Mouse (Mus musculus) heart, adult 2 months (tissue): ENCODE measurements at regions not wholly inside any gene's neighbourhood (a gene's known extent, or its start where the extent isn't known, plus 50 kb on each side); places are given as distances from the start of the nearest gene placed in this dataset.
A peak's percentile ranks its signal among the peaks of the same experiment; 100 is the strongest.

Experiments used
- DNase-seq, 2 experiments: peaks; one replicate each; pipeline ENCODE4 v3.0.0; 2021
- H3K27ac ChIP-seq: fragments of 200-600 bp; 2 replicates; pipeline ENCODE4 v1.8.1; 2022
- H3K27me3 ChIP-seq: fragments of 200-500 bp; 2 replicates; pipeline ENCODE4 v1.6.1; 2012; ENCODE audit warnings: mild to moderate bottlenecking, low read length, inconsistent platforms, mixed read lengths; ENCODE audit not compliant: control insufficient read depth, insufficient read depth
- H3K36me3 ChIP-seq: fragments of 200-500 bp; 2 replicates; pipeline ENCODE4 v1.6.1; 2012; ENCODE audit warnings: low read length, inconsistent platforms; ENCODE audit not compliant: control insufficient read depth, insufficient read depth
- H3K4me1 ChIP-seq: fragments of 200-500 bp; 2 replicates; pipeline ENCODE4 v1.6.1; 2011; ENCODE audit warnings: low read length; ENCODE audit not compliant: control insufficient read depth, insufficient read depth
- H3K4me3 ChIP-seq: fragments of 200-600 bp; 2 replicates; pipeline ENCODE4 v1.8.1; 2022
- H3K79me2 ChIP-seq: fragments of 200-500 bp; replicated peaks from 2 replicates; pipeline ENCODE4 v1.6.1; 2012; ENCODE audit warnings: mild to moderate bottlenecking, inconsistent platforms, low read length, moderate library complexity, mixed read lengths; ENCODE audit not compliant: control insufficient read depth, insufficient read depth
- H3K9ac ChIP-seq: fragments of 200-500 bp; 2 replicates; pipeline ENCODE4 v1.6.1; 2012; ENCODE audit warnings: low read depth, mild to moderate bottlenecking, control low read depth, inconsistent platforms, low read length, mixed read lengths
- CTCF ChIP-seq: fragments of 200-600 bp; IDR thresholded peaks from 2 replicates; pipeline ENCODE4 v1.8.1; 2022; ENCODE audit warnings: antibody characterized with exemption, mild to moderate bottlenecking, moderate library complexity
- EP300 ChIP-seq: fragments of 200-500 bp; IDR thresholded peaks from 2 replicates; pipeline ENCODE4 v1.6.1; 2011; ENCODE audit warnings: low read depth, low read length, control low read depth; ENCODE audit not compliant: insufficient read depth
- POLR2A ChIP-seq: fragments of 200-500 bp; IDR thresholded peaks from 2 replicates; pipeline ENCODE4 v1.6.1; 2011; ENCODE audit warnings: mild to moderate bottlenecking, low read depth, low read length, control low read depth; ENCODE audit not compliant: insufficient read depth
- WGBS: fragments of 180-500 bp; shearing (Covaris S2); methylation state at CpG from one replicate; pipeline ENCODE4 v1.1.7; 2018; 5-methylcytosine and 5-hydroxymethylcytosine counted together
- intact Hi-C: fragments of 180-260 bp; cut with DNase I; formaldehyde crosslinking; loops from one replicate; pipeline ENCODE4 v1.15.1; 2025

DNA sequence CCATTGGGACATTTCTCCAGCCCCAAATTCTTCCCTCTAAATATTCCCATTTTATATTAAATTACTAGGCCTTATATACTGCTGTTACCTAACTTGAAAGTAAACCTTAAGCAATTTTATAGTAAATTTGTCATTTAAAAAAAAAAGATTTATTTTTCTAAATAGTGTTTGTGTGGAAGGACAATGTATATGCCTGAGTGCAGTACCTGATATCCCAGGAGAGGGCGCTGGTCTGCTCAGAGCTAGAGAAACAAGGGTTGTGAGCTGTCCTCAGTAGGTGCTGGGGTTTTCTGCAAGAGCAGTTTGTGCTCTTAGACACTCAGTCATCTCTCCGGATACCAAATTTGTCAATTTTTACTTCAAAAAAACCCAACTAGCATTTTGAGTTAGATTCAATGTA lies 224.4 kb upstream of the Tshz3 start:
- Histone ChIP-seq H3K4me1 (no peaks in the 10 kb centered on the region), H3K27ac (no peak overlapping the region), H3K9ac (no peak overlapping the region), H3K36me3 (no peaks in the 10 kb centered on the region), H3K4me3 (no peak overlapping the region), H3K27me3 (no peaks in the 10 kb centered on the region), H3K79me2 (no peaks in the 10 kb centered on the region)
- WGBS: 71% methylated on average over 2 of the region's 2 CpGs
- intact Hi-C loops: no loop called here
- TF ChIP-seq EP300 (no peak), CTCF (peak; percentile 23), POLR2A (no peak)
- no peak for DNase-seq

DNA sequence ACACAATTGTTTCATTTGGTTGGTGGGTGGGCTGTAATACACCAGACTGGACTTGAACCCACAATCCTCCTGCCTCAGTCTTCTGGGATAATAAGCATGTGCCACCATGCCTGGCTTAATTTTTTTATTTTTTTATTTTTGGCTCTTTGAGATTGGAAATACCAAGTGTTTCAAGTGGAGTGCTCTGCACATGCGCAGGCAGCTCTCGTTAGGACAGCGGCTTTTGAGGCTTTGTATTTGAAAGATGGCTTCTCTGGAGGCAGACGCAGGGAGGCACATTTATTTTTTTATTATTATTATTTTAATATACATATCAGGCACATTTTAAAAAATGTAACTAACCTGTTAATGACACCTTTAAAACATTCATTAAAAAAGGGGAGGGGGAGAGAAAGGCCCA lies 221.5 kb upstream of the Tshz3 start:
- no peak for TF ChIP-seq CTCF
- no peak for TF ChIP-seq POLR2A
- TF ChIP-seq EP300: no peak
- no peak for DNase-seq
- Histone ChIP-seq H3K36me3 (no peaks in the 10 kb centered on the region), H3K27me3 (no peaks in the 10 kb centered on the region), H3K27ac (no peak overlapping the region), H3K4me1 (no peaks in the 10 kb centered on the region), H3K4me3 (no peak overlapping the region), H3K79me2 (no peaks in the 10 kb centered on the region), H3K9ac (no peak overlapping the region)
- intact Hi-C loops: no loop called here
- WGBS: 90% methylated on average over 4 of the region's 4 CpGs

DNA sequence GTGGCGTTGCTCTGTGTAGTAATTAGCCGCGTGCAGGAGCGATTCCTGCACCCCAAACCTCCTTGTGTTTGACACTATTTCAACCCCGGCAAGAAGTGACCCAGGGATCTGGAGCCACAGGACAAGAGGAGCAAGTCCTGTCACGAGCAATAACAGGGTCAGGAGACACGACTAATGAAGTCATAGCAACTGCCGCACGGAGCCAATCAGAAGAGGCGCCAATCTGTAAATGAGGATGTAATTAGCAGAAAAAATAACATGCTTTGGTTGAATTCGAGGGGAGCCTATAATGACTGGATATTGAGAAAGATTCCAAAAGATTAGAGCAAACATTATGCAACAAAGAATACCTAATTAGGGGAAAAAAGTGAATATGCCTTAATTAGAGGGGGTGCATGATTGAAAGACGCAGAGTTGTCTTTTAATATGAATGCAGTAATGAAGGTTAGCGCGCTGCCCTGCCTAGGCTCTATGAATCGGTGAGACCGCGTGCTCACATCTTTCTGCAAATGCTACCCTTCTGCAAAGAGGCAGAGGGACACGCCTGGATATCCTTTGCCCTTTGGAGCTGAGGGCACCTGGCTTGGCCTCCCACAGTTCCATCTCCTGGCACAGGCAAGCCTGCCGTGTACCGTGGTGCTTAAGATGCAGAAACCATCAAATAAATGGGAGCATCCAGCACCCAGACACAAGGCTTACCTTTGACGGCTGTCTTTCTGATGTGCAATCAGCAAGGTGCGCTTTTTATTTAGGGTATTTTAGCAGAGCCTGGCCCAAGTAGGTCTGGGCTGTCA lies 220.9 kb upstream of the Tshz3 start:
- Histone ChIP-seq H3K4me3 (no peak overlapping the region), H3K9ac (no peak overlapping the region), H3K4me1 (no peaks in the 10 kb centered on the region), H3K36me3 (no peaks in the 10 kb centered on the region), H3K27me3 (no peaks in the 10 kb centered on the region), H3K27ac (no peak overlapping the region), H3K79me2 (no peaks in the 10 kb centered on the region)
- intact Hi-C loops: no loop called here
- TF ChIP-seq POLR2A (no peak), CTCF (no peak), EP300 (no peak)
- whole genome bisulfite sequencing: 82% methylated on average over 22 of the region's 22 CpGs
- no peak for DNase-seq

DNA sequence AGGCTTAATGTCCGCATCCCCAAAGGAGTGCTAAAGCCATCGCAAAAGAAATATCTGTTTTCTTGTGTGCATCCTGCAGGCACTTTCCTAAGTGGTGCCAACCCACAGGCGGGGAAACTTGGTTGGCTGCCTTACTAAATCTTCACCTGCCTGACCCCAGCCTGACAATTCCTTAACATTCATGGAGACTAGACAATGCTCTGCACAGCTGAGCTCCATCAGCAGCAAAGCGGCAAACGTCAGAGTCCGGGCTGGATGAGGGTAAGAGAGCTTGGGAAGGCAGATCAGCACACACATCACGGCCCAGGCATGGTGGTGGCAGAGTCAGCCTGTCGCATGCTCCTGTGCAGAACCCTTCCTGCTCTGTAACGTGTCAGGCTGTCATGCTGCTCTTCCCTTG lies 209.8 kb upstream of the Tshz3 start:
- Histone ChIP-seq H3K4me1 (no peaks in the 10 kb centered on the region), H3K9ac (no peak overlapping the region), H3K27me3 (no peaks in the 10 kb centered on the region), H3K4me3 (no peak overlapping the region), H3K79me2 (no peaks in the 10 kb centered on the region), H3K36me3 (no peaks in the 10 kb centered on the region), H3K27ac (no peak overlapping the region)
- 85% methylated on average over 9 of the region's 9 CpGs for WGBS
- DNase-seq: no peak
- TF ChIP-seq EP300 (no peak), POLR2A (no peak), CTCF (no peak)
- intact Hi-C loops: no loop called here

DNA sequence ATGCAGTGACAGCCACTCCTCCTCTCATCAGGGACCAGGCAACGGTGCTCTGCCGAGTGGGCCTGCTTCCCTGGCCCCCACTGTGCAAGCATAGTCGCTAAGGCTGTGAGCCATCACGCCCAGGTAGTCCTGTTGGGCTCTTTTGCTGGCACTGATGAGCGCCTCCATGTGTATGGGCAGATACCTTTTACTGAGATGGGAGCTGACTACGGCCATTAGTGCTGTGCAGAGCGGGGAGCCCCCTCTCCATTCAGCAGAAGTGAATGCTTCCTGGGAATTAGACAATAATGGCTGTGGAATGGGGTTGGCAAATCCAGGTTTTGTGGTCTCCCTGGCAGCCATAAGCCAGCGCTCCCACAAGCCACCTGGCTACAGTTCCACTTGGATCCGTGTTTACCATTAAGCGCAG lies 206.7 kb upstream of the Tshz3 start:
- TF ChIP-seq POLR2A: no peak
- TF ChIP-seq CTCF: no peak
- no peak for TF ChIP-seq EP300
- no peak for DNase-seq
- Histone ChIP-seq H3K27ac (no peak overlapping the region), H3K27me3 (no peaks in the 10 kb centered on the region), H3K4me3 (no peak overlapping the region), H3K4me1 (no peaks in the 10 kb centered on the region), H3K79me2 (no peaks in the 10 kb centered on the region), H3K36me3 (no peaks in the 10 kb centered on the region), H3K9ac (no peak overlapping the region)
- intact Hi-C loops: no loop called here
- WGBS: 76% methylated on average over 10 of the region's 10 CpGs

DNA sequence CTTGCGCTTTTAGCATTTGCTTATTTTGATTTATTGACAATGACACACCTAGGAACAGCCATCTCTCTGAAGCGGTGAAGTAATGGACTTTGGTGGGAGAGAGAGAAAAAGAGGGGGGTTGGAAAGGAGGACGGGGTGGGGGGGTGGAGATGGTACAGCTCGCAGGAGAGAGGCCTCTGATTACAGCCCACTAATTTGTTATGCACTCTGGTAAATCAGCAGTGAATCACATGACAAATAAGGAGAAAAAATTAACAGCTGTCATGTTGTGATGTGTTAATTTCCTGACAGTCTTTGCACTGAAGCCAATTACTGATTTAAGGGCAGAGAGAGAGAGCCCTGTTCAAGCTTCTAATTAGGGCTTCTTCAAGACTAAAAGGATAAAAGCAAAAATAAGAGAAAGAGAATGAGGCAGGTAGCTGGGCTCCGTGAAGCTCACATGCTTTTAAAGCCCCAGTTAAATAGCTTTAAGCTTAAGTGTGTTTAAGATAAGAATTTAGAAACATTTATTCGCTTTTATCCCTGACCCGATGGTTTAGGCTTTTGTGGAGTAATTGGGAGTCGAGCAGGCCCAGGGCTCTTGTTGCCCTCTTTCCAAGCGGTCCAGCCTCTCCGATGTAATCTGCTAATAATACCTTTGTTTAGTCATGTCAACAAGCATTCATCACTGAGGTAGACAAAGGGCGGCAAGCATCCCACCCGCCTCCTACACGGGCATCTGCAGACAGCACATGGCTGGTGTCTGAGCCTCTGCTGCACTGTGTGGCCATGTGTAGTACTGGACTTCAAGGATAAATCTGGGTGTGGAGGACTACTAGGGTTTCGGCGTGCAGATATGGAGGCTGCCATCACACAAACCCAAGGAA lies 193.7 kb upstream of the Tshz3 start:
- H3K4me3 ChIP-seq: no peak overlapping the region
- H3K36me3 ChIP-seq: no peaks in the 10 kb centered on the region
- H3K4me1 ChIP-seq: no peaks in the 10 kb centered on the region
- 72% methylated on average over 15 of the region's 15 CpGs for WGBS
- H3K79me2 ChIP-seq: no peaks in the 10 kb centered on the region
- H3K27ac ChIP-seq: no peak overlapping the region
- H3K9ac ChIP-seq: no peak overlapping the region
- intact Hi-C loops: no loop called here
- DNase-seq: no peak
- H3K27me3 ChIP-seq: no peaks in the 10 kb centered on the region
- no peak for TF ChIP-seq EP300
- TF ChIP-seq CTCF: no peak
- no peak for TF ChIP-seq POLR2A
